Mouse (Mus musculus) ovary, adult 18-20 months (tissue): ENCODE measurements around the gene Prkd2.

Experiments used
- DNase-seq: peaks from one replicate; pipeline ENCODE4 v3.0.0; 2022; ENCODE audit warnings: low spot score, mixed read lengths

Gene Prkd2

DNA sequence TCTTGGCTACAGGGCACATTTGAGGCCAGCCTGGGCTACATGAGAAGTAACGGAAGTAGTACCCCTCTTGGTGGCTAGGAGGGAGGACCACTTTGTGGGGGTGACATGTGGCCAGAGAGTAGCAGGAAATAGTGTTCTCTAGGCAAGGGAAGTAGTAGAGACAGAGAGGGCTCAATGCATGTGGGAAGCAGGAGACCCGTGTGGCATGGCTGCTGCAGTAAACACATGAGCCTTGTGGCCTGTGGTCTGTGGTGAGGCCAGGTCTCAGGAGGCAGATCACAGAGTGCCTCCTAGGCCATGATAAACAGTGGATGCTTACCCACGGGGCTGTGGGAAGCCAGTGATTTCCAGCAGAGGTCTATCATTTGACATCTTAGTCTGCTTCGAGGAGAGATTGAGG lies 15.4 kb upstream of the Prkd2 start:
- DNase-seq = no peak

DNA sequence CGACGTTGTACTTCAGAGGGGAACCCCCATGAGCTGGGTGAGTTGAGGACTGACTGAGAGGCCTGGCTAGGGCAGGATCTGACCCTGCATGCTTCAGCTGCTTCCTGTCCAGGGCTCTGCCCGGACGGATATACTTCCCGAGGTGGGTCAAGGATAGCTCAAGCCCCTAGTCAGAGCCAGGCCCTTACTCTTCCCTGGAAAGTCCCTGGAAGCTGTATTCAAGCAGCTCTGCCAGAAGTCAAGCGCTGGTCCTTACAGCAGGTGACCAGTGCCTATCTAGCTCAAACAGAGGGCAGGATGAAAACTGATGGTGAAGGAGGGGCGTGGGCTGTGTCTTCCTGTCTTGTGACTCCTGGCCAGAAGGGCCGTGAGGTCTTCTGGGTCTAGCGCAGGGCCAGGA lies 12.3 kb upstream of the Prkd2 start:
- DNase-seq = no peak

DNA sequence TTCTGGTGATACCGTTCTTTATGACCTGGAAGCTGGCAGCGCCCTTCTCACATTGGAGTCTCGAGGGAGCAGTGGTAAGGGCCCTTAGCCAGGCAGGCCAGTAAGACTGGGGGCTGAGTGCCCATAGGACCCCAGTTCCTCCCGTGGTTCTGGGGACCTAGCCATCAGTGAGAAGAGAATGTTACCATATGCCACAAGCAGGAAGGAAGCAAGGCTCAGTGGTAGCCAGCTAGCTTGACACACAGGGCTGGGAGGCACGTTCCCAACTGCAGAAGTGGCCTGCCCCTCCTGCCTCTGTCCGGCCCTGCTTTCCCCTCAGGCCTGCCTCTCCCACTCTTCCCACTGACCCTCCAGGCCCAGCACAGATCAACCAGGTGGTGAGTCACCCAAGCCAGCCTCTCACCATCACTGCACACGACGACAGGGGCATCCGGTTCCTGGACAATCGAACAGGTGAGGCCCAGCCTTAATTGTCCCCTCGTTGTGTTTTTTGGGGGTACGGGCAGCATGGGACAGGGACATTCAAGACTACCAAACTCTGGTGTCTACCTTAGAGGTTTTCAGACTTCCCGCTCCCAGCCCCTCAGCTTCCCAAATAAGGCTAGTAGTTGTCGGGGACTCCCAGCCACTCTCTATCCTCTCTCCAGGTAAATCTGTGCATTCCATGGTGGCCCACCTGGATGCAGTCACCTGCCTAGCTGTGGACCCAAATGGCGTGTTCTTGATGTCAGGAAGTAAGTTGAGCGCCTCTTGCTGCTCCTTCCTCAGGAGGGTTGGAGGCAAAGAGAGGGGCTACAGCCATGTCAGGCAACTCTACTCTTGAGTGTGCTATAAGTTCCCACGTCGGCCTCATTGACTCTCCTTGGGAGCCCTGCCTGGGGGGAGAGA lies 4.5 kb upstream of the Prkd2 start:
- no peak for DNase-seq

DNA sequence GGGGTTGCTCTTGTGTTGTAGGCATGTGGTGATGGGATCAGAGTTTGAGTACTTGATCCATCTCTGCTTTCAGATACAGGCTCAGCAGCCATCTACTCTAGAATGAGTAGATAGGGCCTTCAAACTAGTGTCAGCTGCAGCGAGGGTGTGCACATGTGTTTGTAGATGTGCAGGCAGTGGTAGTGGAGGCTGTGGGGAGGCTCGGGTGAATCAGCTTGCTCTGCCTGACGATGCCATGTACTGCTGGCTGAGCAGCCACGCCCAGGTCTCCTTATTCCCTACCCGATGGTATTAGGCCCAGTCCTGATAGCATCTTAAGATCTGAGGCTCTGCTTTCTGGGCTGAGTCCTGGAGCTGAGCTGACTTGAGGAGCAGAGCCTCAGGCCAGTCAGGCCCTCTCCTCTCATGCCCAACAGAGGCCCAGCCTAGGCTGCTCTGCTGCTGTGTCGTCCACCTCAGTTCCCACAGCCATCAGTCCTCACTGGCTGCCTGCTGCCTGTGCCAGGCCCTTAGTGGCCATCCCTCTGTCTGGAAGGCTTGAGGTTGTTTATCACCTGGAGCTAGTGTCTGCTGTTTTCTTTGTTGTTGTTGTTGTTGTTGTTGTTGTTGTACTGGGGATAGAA lies 3.8 kb upstream of the Prkd2 start:
- DNase-seq = no peak

DNA sequence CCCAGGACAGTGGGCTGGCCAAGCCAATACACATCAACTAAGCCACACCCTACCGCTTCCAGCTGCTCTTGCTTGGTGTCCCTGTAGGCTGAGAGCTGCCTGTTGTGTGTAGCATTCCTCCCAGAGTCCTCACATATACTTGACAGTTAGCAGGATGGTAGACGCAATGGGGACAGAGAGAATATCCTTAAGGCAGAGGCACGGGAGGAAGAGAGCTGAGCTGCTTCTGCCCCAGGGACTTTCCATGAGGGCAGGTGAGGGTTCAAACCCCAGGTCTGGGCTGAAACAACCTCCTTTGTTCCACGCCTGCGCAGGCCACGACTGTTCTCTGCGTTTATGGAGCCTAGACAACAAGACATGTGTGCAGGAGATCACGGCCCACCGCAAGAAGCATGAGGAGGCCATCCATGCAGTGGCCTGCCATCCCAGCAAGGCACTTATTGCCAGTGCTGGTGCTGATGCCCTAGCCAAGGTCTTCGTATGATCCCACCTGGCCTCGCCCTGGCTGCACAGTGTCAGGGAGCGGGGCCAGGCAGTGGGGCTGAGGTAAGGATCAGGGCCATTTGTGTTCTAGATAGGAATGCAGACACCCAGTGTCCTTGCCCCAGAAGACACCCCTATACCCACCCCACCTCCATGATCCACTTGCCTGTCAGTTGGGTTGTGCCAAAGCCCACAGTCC lies 3.1 kb upstream of the Prkd2 start:
- DNase-seq = no peak

- DNase-seq = no peak
Observed at GRCm38 (mm10) chr7:16840109-16840491, 2.6 kb upstream of the Prkd2 start.

- no peak for DNase-seq
Observed at GRCm38 (mm10) chr7:16841078-16841477, 1.6 kb upstream of the Prkd2 start.

- no peak for DNase-seq
Observed at GRCm38 (mm10) chr7:16841561-16842560, 841 bp upstream of the Prkd2 start.

GRCm38 (mm10) chr7:16843441-16844171 lies 904 bp downstream of the Prkd2 start:
- no peak for DNase-seq

DNA sequence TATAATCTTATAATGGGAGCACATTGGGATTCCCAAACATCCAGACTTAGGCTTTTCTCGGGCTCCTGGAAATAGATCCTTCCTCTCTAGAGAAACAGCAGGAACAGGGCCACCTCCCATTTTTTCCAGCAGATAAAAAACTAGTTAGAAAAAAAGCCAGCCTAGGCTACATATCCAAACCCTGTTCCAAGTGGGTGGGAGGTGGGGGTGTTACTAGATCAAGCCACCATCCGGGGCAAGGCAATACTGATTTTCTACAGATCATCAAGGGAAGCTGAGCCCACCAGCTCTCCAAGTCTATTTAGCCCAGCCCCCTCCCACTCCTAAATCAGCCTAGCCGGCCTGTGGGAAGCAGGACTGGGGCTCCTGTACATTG lies 2.0 kb downstream of the Prkd2 start:
- DNase-seq = no peak

- no peak for DNase-seq
Observed at GRCm38 (mm10) chr7:16845072-16845819, 2.5 kb downstream of the Prkd2 start.

DNA sequence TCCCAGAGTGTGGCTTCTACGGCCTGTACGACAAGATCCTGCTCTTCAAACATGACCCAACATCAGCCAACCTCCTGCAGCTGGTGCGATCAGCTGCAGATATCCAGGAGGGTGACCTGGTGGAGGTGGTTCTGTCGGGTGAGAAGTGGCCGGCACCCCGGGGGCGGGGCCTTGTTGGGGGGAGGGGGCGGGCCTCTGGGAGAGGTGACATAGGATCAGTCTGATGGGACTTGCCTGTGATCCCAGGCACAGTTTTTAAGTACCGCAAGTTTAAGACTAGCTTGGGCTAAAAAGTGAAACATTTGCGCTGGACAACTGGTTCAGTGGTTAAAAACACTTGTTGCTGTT lies 3.1 kb downstream of the Prkd2 start:
- no peak for DNase-seq

- no peak for DNase-seq
Observed at GRCm38 (mm10) chr7:16846775-16847174, 4.1 kb downstream of the Prkd2 start.

DNA sequence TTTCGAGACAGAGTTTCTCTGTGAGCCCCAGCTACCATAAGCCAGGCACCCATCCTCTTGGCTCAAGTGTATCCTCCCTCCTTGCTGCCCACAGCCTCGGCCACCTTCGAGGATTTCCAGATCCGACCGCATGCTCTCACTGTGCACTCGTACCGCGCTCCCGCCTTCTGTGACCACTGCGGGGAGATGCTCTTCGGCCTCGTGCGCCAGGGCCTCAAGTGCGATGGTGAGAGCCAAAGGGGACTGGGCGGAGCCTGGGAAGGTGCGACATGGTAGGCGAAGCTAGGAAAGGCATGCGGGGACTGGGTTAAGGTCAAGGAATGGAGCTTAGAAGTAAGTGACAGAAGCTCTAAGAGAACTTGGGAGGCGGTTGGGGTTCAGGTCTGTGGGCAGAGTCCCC lies 4.8 kb downstream of the Prkd2 start:
- no peak for DNase-seq

GRCm38 (mm10) chr7:16848579-16848978 lies 5.9 kb downstream of the Prkd2 start:
- no peak for DNase-seq

GRCm38 (mm10) chr7:16851636-16852035 lies 8.9 kb downstream of the Prkd2 start:
- no peak for DNase-seq

- DNase-seq = no peak
Observed at GRCm38 (mm10) chr7:16853302-16853831, 10.7 kb downstream of the Prkd2 start.

DNA sequence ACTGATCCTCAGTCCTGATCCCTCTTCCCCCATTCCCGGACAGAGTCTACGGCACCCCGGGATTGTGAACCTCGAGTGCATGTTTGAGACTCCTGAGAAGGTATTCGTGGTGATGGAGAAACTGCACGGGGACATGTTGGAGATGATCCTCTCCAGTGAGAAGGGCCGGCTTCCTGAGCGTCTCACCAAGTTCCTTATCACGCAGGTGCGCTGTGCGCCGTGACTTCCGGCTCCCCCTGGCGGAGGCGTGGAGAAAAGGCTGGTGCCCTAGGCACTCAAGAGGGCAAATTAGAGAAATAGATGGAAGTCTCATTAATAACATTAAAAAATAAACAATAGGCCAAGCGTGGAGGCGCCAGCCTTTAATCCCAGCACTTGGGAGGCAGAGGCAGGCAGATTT lies 15.6 kb downstream of the Prkd2 start:
- no peak for DNase-seq

GRCm38 (mm10) chr7:16859902-16860651 lies 17.4 kb downstream of the Prkd2 start:
- DNase-seq = no peak

DNA sequence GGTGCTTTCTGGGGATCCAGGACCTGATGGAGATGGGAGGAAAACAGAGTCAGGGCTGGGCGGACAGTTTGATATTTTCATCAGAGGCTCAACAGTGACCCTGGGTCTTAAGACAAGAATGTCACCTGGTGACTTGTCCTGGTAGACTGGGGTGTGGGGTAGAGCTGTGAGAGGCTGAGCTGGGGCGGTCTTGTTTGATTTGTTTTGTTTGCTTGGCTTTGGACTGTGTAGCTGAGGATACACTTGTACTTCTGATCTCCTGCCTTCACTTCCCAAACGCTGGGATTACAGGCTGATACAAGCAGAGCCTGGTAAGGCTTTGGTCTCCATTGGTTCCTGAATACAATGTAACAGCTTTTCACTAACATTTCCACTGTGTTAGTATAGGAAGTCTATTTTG lies 24.8 kb downstream of the Prkd2 start:
- DNase-seq = no peak
